Mouse (Mus musculus) heart, adult 18-20 months (tissue): ENCODE measurements at regions not wholly inside any gene's neighbourhood (a gene's known extent, or its start where the extent isn't known, plus 50 kb on each side); places are given as distances from the start of the nearest gene placed in this dataset.

Experiments used
- DNase-seq, 2 experiments: peaks; one replicate each; pipeline ENCODE4 v3.0.0; 2021 to 2022; ENCODE audit warnings: mixed read lengths in 1 of 2

DNA sequence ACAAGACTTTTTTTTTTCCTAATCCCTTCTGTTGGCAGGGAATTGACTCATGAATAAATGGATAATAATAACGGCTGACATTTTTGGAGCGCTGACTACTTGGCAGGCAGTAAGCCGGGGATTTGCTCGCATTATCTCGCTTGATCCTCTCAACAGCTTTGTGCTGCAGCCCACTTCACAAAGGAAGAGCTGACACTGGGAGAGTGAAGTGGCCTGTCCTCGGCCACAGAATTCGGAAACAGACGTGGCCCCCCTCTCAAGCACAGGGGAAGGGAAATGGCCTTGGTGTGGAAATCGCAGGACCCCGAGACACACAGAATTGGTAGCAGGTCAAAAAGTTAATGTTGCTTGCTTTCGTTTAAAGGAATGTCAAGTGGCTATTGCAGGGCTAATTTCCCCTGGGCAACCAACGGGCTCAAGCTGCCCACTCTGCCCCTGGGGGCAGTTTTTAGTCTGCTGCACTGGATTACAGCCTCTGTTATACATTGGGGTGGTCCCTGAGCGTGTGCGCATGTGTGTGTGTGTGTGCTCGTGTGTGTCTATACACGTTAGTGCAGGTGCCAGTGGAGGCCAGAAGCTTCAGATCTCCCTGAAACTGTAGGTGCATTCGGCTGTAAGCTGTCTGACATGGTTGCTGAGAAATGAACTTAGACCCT lies 483.1 kb downstream of the Plcl1 start:
- DNase-seq = peak; percentile 6 to 7

DNA sequence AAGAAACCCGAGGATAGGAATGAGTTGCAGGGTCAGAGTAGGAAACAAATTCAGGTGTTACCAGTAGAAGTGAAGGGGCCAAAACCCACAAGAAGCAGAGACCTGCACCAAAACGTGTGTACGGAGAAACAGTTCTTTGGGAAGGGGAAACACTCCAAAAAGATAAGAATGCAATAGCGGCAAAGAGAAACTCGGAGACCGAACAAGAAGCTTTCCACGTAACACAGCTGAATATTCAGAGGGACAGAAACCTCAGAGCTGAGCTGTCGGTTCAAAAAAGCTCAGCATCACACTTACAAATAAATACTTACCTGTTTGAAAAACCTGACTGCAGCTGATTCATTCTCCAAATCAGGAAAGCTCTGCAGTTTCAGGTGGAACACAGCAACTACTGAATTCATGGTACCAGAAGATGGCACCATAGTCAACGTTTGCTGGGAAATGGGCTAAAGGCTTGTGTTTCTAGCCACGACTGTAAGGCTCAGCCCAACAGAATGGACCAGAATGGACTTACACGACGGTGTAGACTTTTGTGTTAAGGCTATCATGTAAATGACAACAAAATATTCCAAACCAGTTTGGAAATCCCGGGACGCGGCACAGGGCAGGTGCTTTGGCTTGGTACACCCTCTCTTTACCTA lies 484.9 kb downstream of the Plcl1 start:
- DNase-seq = peak in 1 of 2 experiments; percentile 22

DNA sequence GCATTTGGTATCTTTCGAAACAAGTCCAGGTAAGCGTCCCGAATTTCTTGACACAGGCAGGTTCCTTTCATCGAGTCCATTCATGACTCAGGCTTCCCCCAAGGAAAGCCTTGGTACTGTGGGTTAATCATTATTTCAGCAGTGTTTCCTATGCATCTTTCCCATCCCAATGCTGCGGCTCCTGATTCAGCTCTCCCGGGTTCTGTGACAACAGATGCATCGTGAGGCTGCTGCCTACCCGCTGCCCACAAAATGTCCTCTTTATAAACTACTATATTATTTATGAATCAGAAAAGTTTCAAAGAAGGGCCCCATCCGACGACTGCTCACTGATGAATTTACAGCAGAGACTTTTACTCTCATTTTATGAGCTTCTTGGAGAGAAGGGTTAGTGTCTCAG lies 486.2 kb downstream of the Plcl1 start:
- DNase-seq = no peak

DNA sequence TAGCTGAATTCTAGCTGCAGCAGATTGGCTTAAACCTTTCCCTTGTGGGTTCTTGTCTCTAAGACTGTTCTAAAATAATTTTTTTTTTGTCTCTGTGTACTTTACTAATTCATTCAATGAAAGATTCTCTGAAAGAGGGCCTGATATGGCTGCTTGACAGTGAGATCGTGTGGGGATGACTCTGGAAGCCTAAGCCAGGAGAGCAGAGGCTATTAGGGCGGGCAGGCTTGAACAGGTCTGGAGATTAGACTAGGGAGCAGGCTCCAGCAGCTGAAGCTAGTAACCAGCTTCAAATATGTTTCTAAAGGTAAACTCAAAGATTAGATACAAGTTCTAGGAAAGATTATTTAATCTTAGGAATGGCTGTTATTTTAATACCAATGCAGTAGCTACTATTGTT lies 491.9 kb downstream of the Plcl1 start:
- no peak for DNase-seq

DNA sequence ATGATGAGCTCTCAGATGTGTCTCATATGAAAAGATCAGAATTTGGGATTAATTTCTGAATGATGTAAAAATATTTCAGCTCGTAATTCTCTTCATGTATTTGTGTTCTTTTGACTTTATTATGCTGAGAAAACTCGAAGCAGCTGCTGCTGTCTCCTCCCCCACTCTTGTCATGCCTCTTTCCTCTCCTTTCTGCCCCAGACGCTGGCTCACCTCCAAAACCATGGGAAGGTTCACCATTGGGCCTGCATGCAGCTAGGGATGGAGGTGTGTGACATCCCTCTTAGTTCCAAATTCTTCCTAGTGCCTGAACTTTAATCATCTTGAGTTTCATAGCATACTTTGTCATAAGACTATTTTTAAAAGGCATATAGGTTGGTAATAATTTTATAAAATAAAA lies 492.3 kb downstream of the Plcl1 start:
- DNase-seq = no peak

DNA sequence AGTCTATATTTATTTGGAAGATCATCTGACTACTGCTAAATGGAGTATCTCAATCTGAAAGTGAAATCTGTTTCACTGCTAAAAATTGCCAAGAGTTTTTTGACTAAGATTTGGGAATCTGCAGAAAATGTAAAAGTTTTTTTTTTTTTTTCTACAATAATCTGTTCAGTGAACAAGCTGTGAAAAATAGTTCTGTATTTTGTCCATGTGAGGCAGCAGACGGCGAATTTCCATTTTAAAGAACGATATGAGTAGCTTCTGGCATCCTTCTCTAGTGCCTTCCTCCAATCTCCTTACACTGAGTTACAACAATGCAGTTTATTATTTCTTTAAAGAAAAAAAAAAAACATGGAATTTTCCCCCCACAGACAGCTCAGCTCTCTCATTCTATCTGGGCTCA lies 494.3 kb downstream of the Plcl1 start:
- no peak for DNase-seq

DNA sequence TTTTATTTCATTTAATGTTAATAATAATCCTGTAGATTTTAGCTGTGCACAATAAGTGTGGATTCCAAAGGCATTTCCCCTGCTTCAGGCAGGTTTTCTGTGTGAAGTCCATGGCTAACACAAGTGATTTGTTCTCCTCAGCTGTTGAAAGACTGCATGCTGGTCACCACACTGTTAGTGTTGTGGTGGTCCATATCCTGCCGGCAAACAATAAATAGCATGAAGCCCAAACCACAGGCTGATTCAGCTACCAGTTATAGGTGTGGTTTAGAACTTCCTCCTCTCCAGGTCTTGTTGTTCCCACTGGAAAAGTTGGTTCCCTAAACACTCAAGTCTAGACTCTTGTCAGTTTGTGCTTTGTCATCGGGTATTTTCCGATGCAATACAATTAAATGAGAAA lies 497.5 kb downstream of the Plcl1 start:
- no peak for DNase-seq

DNA sequence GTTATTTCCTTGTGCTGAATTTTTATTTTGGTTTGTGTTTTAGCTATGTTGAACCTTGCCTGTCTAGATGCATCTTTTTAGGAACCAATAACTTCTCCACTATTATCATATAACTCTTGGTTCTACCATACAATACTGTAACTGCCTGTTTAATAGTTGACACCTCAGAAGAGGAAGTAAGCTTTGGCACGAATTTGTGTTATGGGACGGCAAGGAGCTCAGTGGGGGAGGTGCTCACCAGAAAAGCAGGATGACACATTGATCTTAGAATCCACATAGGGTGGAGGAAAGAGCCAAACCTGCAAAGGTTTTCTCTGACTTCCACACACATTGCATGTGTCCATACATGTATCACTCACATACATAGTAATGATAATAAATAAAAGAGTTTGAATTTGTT lies 498.9 kb downstream of the Plcl1 start:
- no peak for DNase-seq

DNA sequence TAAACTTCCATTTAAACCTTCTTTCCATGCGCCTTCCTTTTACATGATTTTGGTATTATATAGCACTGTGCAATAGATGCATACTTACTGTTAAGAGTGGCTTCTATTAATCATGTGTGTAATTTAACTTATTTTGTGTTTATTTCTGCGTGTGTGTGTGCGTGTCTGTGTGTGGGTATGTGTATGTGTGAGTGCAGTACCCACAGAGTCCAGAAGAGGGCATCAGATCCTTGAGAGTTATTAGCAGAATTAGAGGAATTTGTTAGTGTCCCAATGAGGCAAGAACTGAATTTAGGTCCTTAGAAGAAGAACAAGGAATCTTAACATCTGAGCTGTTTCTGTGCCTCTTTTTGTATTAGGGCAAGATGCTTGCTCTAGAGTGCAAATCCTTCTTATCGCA lies 499.5 kb downstream of the Plcl1 start:
- no peak for DNase-seq

DNA sequence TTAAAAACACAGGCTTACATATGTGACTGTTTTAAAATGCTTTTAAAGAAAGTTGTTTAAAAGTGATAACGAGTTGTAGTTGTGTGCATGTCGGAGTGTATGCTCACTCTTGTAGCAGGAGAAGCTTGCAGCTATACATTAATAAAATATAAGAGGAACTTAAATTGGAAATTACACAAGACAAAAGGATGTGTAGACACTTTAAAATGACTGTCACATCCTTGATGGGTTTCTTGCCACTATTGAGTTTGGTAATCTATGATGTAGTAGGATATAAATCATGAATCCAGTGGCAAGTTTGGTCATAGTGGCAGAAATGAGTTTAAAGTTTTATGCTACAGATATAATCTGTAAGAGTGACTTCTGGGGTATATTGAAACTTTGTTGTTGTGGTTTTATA lies 504.3 kb downstream of the Plcl1 start:
- DNase-seq = no peak

DNA sequence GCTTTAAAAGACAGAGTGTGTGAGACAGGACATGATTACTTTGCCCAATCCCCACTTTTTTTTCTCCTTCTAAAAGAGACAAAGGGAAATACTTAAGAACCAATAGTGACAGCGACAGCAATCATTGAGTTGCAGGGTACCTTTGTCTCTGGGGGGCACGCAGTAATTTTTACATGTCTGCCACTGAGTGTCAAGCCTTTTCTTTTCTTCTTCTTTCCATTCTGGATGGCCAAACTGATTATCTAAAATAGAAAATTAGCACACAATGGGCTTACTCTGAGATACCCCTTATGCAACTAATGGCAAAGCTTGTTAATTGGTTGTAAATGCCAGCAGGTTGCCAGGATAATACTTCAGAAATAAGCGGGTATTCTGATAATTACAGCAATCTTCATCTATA lies 508.6 kb downstream of the Plcl1 start:
- DNase-seq = no peak

DNA sequence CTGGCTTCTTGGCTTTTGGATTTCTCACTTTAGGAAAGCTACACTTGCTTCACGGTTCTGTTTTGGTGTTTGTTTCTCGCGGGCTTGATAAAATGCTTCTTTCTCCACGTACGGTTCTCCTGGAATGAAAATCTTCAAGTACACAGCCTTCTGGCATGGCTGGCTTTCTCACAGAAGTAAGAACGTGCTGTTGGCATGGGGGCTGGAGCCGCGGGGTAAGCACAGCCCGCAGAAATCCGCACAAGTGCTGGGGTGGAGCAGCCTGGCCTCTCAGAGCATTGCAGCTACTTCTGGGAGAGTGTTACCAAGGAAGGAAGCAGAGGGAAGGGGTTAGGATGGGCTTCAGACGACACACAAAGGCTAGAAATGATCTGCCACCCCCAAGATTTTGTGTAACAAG lies 510.2 kb downstream of the Plcl1 start:
- no peak for DNase-seq

DNA sequence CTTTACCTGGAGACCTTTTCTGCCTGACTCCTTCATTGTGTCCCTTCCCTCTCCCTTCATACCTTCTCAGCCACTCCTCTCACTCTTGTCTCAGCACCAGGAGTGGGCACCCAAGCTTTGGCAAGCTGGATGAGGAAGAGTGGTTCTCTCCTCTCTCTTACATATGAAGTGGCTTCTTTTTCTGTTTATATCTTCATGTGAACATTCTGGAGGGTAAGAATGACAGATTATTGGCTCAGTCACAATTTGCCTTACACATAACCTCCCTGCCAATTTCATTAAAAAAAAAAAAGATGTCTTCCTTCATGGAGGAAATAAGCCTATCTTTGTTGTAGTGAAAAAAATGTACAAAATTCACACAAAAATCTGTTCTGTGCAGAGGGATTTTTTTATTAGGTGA lies 513.8 kb downstream of the Plcl1 start:
- DNase-seq = no peak

DNA sequence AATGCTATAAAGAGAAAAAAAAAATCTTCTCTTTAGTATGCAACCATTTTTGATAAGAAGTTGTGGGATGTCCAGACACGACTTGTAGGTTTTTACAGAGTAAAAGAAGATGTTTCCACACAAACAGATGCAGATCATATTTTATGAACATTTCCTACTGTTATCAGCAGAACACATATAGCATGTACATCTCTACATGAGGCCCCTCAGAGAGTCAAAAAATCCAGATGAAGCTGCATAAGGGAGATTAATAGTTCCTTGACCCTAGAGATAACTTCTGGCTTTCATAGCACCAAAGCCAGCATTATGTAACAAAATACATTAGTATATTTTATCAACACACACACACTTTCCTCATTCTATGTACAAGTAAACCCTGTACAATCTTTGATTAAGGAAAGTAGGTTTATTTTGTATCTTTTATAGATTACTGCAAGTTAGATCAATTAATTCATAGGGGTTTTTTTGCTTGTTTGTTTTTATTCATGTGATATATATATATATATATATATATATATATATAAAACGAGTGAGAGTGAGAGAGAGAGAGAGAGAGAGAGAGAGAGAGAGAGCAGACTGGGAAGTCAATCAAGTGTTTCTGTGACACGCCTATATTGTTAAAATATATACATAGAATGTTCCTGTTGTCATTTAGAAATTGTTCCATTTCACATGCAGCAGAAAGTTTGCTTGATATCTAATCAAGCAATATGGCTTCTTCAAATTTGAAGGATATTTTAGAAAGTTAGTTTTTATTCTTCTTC lies 541.2 kb downstream of the Plcl1 start:
- DNase-seq = no peak

DNA sequence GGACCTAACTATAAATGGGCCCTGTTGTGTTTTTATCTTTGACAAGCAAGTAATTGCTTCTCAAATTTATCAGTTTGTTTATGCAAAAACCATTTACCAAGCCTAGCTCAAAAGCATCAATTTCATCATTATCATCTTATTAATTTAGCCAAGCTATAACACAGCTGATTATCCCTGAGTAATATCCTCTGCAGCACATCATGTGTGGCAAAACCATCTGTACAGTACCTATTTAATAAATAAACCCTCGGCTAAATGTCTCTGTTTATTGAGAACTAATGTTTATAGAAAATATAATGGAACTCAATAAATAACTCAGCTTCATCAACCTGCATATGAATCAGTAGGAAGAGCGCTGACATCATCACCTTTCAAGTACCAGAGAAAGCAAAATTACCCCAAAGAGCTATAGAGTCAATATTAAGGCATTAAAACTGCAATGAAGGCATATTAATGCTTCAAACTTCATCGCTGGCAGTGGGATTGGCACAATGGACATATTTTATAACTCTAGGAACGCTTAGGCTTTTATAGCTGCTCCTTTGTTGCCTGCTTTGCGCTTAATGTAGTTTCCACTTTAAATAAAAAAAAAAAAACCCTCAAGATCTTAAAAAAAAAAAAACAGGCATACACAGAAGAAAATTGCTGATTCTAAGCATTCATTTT lies 542.0 kb downstream of the Plcl1 start:
- no peak for DNase-seq

DNA sequence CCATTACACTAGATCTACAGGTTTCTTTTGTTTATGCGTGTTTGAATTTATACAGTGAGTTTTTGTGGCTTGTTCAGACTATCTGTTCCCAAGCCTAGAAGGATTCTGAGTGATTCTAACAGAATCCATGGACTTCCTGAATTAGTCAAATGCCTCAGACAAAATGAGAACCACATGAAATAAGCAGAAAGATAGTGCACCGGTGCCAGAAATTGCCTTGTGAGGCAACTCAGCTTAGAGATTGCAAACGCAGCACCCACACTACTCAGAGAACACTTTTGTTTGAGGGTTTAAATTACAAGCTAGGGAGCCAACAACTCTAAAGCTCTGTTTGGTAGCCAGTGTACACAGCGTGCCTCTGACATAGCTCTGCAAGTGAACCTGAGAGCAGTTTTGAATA lies 543.9 kb downstream of the Plcl1 start:
- no peak for DNase-seq

DNA sequence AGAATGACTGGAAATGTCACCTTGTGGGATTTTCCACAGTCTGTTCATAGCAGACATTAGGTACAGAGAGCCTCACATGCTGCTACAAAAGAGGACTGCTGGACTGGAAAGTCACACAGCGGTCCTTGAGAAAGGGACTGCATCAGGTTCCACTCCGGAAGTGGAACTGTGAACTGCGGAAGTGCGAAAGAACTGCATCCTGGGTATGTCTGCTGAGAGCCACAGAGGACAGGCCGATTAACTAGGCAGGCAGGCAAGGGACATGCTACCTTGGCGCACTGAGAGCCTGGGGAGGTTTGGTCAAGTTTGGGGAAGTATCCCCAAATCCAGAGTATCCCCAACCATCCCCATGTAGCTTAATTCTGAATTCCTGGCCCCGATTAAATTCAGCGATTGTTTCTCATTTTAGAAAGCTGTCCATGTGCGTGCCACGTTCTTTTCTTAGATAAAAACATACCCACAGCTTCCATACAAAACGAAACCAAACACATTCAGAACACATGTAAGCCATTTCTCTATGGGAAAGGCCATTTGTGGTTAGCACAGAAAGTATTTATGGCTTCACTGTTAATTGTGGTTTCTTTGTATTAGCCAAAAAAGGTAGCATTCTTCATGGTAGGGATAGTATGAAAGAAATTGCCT lies 552.2 kb downstream of the Plcl1 start:
- no peak for DNase-seq

DNA sequence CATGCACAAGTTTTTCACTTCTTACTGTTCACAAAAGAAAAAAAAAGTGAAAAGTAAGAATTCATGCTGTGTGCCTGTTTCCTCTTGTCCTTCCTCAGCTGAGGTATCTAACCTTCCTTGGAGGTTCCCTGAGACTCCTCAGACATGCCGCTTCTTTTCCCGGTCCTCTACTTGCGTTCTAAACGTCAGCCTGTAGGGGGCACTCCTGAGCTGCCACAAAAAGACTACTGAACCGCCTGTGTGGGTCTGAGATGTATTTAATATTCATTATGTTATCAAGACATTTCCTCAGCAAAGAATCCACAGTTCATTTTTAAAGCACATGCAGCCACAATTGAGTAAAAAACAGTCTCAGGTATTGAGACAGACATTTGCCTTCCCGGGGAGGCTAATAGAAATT lies 554.6 kb downstream of the Plcl1 start:
- peak; percentile 7 to 66 for DNase-seq

DNA sequence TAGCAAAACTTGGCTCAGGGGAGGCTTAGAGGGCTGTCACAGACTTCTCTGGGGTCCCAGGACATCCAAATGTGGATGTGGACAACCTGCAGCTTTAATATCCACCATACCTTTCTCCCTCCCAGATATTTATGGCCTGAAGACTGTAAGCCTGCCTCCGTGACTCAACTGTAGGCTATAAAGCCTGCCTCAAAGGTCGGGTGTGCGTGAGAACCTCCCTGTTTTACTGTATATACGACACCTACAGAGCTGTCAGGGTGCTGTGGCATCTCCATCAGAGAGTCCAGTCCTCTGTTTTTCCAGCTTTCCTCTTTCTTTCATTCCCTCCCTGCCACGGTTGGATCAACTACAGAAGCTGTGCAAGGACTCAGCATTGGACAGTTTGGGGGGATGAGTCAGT lies 558.1 kb downstream of the Plcl1 start:
- DNase-seq = no peak

DNA sequence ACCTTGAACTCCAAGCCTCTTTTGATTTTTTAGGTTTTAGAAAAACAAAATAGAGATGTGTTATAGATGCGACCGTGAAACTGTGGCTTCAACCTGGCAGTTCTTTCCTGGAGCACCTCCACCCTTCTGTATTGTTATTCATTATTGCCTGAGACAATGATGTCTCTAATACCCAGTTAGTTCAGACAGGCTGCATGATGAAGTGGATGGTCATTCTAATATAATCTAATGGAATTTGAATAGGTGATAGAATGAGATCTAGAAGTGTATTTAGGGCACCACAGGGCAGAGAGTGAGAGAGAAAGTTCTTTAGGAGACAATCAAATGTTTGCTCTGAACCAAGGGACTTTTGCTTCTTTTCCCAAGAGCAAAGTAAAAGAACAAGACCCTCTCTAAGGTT lies 560.6 kb downstream of the Plcl1 start:
- DNase-seq = no peak

DNA sequence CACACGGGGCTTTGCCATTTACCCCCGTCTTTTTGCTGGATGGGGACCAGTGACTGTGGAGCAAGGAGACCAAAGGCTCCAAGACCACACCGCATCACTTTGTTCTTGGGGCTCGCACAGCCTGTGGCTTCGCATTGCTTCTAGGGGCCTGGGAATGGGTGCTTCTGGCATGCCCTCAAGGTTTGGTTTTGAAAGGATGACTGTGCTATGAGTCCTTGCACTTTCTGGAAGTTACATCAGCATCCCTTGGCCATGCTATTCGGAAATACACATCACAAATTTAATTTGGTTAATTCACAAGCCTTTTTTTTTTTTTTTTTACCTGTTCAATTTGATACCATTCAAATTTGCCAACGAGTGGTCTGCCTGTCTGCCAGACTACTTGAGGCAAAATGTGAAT lies 562.1 kb downstream of the Plcl1 start:
- no peak for DNase-seq

DNA sequence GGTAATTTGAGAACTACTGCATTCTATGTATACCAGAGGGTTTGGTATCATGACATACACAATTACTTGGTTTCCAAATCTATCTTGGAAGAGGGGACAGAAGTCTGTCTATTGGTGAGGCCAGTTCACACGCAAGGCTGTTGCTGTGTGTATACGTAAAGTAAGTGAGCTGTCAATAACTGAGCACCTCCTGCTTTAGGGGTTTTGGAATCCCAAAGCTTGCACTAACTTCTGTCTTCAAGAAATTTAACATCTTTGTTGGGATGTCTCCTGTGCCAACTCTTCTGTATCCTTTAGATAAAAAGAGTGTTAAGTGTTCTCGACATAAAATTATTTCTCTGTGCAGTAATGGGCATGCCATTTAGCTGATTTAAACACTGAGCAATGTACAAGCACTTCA lies 572.1 kb downstream of the Plcl1 start:
- DNase-seq = no peak
